Mouse (Mus musculus): ENCODE measurements at regions not wholly inside any gene's neighbourhood (a gene's known extent, or its start where the extent isn't known, plus 50 kb on each side); places are given as distances from the start of the nearest gene placed in this dataset.

GRCm38 (mm10) chr16:27878499-27878898 lies 489.8 kb downstream of the Ccdc50 start:
- DNase-seq (ENCODE audit: extremely low spot score in 1 of 2, low spot score in 1 of 2), result peak in 1 of 2 experiments; percentile 6

- no peak for DNase-seq (ENCODE audit: extremely low spot score in 1 of 2, low spot score in 1 of 2)
These were observed 490.3 kb downstream of the Ccdc50 start for GRCm38 (mm10) chr16:27878950-27879349.

GRCm38 (mm10) chr16:27884363-27884762 lies 495.7 kb downstream of the Ccdc50 start:
- DNase-seq (ENCODE audit: extremely low spot score in 1 of 2, low spot score in 1 of 2), result no peak

GRCm38 (mm10) chr16:27906036-27906435 lies 517.4 kb downstream of the Ccdc50 start:
- DNase-seq (ENCODE audit: extremely low spot score in 1 of 2, low spot score in 1 of 2), result no peak

GRCm38 (mm10) chr16:27915422-27915821 lies 526.8 kb downstream of the Ccdc50 start:
- DNase-seq (ENCODE audit: extremely low spot score in 1 of 2, low spot score in 1 of 2), result no peak

GRCm38 (mm10) chr16:27925528-27926360 lies 537.1 kb downstream of the Ccdc50 start:
- DNase-seq (ENCODE audit: extremely low spot score in 1 of 2, low spot score in 1 of 2), result peak in 1 of 2 experiments; percentile 15

GRCm38 (mm10) chr16:27926361-27926651 lies 537.6 kb downstream of the Ccdc50 start:
- no peak for DNase-seq (ENCODE audit: extremely low spot score in 1 of 2, low spot score in 1 of 2)

- no peak for DNase-seq (ENCODE audit: extremely low spot score in 1 of 2, low spot score in 1 of 2)
These were observed 560.6 kb downstream of the Ccdc50 start for GRCm38 (mm10) chr16:27949291-27949690.

- DNase-seq (ENCODE audit: extremely low spot score in 1 of 2, low spot score in 1 of 2), result peak in 1 of 2 experiments; percentile 25
These were observed 561.1 kb downstream of the Ccdc50 start for GRCm38 (mm10) chr16:27949811-27950210.

- no peak for DNase-seq (ENCODE audit: extremely low spot score in 1 of 2, low spot score in 1 of 2)
These were observed 574.1 kb downstream of the Ccdc50 start for GRCm38 (mm10) chr16:27962811-27963210.

GRCm38 (mm10) chr16:27978730-27979440 lies 590.2 kb downstream of the Ccdc50 start:
- peak in 1 of 2 experiments; percentile 6 for DNase-seq (ENCODE audit: extremely low spot score in 1 of 2, low spot score in 1 of 2)

GRCm38 (mm10) chr16:28015276-28015897 lies 626.7 kb downstream of the Ccdc50 start:
- no peak for DNase-seq (ENCODE audit: extremely low spot score in 1 of 2, low spot score in 1 of 2)

GRCm38 (mm10) chr16:28018311-28018710 lies 629.6 kb downstream of the Ccdc50 start:
- no peak for DNase-seq (ENCODE audit: extremely low spot score in 1 of 2, low spot score in 1 of 2)

GRCm38 (mm10) chr16:28038954-28039353 lies 650.3 kb downstream of the Ccdc50 start:
- no peak for DNase-seq (ENCODE audit: extremely low spot score in 1 of 2, low spot score in 1 of 2)

- DNase-seq (ENCODE audit: extremely low spot score in 1 of 2, low spot score in 1 of 2), result no peak
These were observed 654.4 kb downstream of the Ccdc50 start for GRCm38 (mm10) chr16:28043046-28043445.

GRCm38 (mm10) chr16:28064785-28065301 lies 676.2 kb downstream of the Ccdc50 start:
- no peak for DNase-seq (ENCODE audit: extremely low spot score in 1 of 2, low spot score in 1 of 2)

- DNase-seq (ENCODE audit: extremely low spot score in 1 of 2, low spot score in 1 of 2), result no peak
These were observed 669.8 kb downstream of the Fgf12 start for GRCm38 (mm10) chr16:28082891-28083649.

- DNase-seq (ENCODE audit: extremely low spot score in 1 of 2, low spot score in 1 of 2), result peak in 1 of 2 experiments; percentile 10
These were observed 663.3 kb downstream of the Fgf12 start for GRCm38 (mm10) chr16:28089489-28090134.

GRCm38 (mm10) chr16:28104255-28105076 lies 648.4 kb downstream of the Fgf12 start:
- no peak for DNase-seq (ENCODE audit: extremely low spot score in 1 of 2, low spot score in 1 of 2)
